Mouse (Mus musculus) neural tube, embryonic 11.5 days (tissue): ENCODE measurements around the gene Gtf3c1. TPM values are rescaled to one million over a fixed set of nuclear protein-coding genes. Genes with fewer than 3 reads are reported as not detected.
"Not testable (repeated sequence)": the region's sequence is repeated elsewhere in the genome, so short reads cannot be mapped to it uniquely, and the experiment has no call there.

Experiments used
- ATAC-seq: fragments of 200-750 bp; cut with Nextera tagmentation; 2 replicates; pipeline ENCODE4 v1.8.0; 2017; ENCODE audit warnings: moderate number of reproducible peaks, mild to moderate bottlenecking, moderate TSS enrichment, moderate library complexity; ENCODE audit not compliant: insufficient read depth, low FRiP score, low TSS enrichment
- DNase-seq: peaks from one replicate; pipeline ENCODE4 v3.0.0-alpha.2; 2015; ENCODE audit warnings: low spot score
- H3K27ac ChIP-seq: fragments of 300-500 bp; sonication (generic); 2 replicates; pipeline ENCODE4 v1.5.1; 2014; ENCODE audit warnings: low read depth, mild to moderate bottlenecking, low read length
- H3K27me3 ChIP-seq: fragments of 300-500 bp; sonication (generic); 2 replicates; pipeline ENCODE4 v1.6.1; 2014; ENCODE audit warnings: mild to moderate bottlenecking, low read length, mixed read lengths; ENCODE audit not compliant: control insufficient read depth, insufficient read depth
- H3K36me3 ChIP-seq: fragments of 300-500 bp; sonication (generic); 2 replicates; pipeline ENCODE4 v1.6.1; 2014; ENCODE audit warnings: mild to moderate bottlenecking, low read length, moderate library complexity, mixed read lengths; ENCODE audit not compliant: control insufficient read depth, insufficient read depth
- H3K4me1 ChIP-seq: fragments of 300-500 bp; sonication (generic); 2 replicates; pipeline ENCODE4 v1.6.1; 2014; ENCODE audit warnings: low read length, mixed read lengths; ENCODE audit not compliant: control insufficient read depth, insufficient read depth
- H3K4me2 ChIP-seq: fragments of 300-500 bp; sonication (generic); 2 replicates; pipeline ENCODE4 v1.6.1; 2014; ENCODE audit warnings: low read depth, mild to moderate bottlenecking, moderate library complexity
- H3K4me3 ChIP-seq: fragments of 300-500 bp; sonication (generic); 2 replicates; pipeline ENCODE4 v1.5.1; 2014; ENCODE audit warnings: low read depth, low read length
- H3K9ac ChIP-seq: fragments of 300-500 bp; sonication (generic); 2 replicates; pipeline ENCODE4 v1.6.1; 2014; ENCODE audit warnings: mild to moderate bottlenecking, low read length
- H3K9me3 ChIP-seq: fragments of 300-500 bp; sonication (generic); 2 replicates; pipeline ENCODE4 v1.6.1; 2016; ENCODE audit warnings: low read length; ENCODE audit not compliant: control insufficient read depth
- WGBS: fragments of 180-500 bp; shearing (Covaris S2); extraction: QIAGEN DNeasy Blood & Tissue Kit; methylation state at CpG from one replicate; pipeline ENCODE4 v1.1.7; 2014; 5-methylcytosine and 5-hydroxymethylcytosine counted together
- polyA plus RNA-seq: library from polyadenylated mRNA; unstranded; fragments of >200 nt; fragmentation: Nextera tagmentation; extraction: Ambion mirVana; gene quantifications from 2 replicates; pipeline ENCODE4 v1.2.1, GENCODE M21; 2014

Gtf3c1 gene
- polyA plus RNA-seq, 1 experiment from 2014 or later = 43.6 TPM

- ATAC-seq (no peak), DNase-seq (no peak)
- Histone ChIP-seq H3K9me3 (no peaks in the 10 kb centered on the region), H3K4me3 (no peak overlapping the region), H3K9ac (no peak overlapping the region), H3K27me3 (no peaks in the 10 kb centered on the region), H3K4me1 (no peaks in the 10 kb centered on the region), H3K36me3 (no peaks in the 10 kb centered on the region), H3K4me2 (no peak overlapping the region), H3K27ac (no peak overlapping the region)
Measured at GRCm38 (mm10) chr7:125717612-125718011, 10.0 kb upstream of the Gtf3c1 start.

GRCm38 (mm10) chr7:125716724-125717123, 9.1 kb upstream of the Gtf3c1 start:
- Histone ChIP-seq H3K27ac (no peak overlapping the region), H3K36me3 (no peaks in the 10 kb centered on the region), H3K9ac (no peak overlapping the region), H3K4me2 (no peak overlapping the region), H3K27me3 (no peaks in the 10 kb centered on the region), H3K9me3 (no peaks in the 10 kb centered on the region), H3K4me1 (no peaks in the 10 kb centered on the region), H3K4me3 (no peak overlapping the region)
- 65% methylated on average over 2 of the region's 2 CpGs for WGBS
- ATAC-seq = no peak
- DNase-seq = no peak

GRCm38 (mm10) chr7:125714803-125715202, 7.2 kb upstream of the Gtf3c1 start:
- Histone ChIP-seq H3K4me3 (no peak overlapping the region), H3K4me2 (no peak overlapping the region), H3K9me3 (no peaks in the 10 kb centered on the region), H3K9ac (no peak overlapping the region), H3K27ac (no peak overlapping the region), H3K4me1 (no peaks in the 10 kb centered on the region), H3K36me3 (no peaks in the 10 kb centered on the region), H3K27me3 (no peaks in the 10 kb centered on the region)
- 88% methylated on average over 3 of the region's 3 CpGs for WGBS
- no peak for ATAC-seq
- DNase-seq = no peak

- H3K4me1 ChIP-seq, H3K4me3 ChIP-seq, ATAC-seq, H3K4me2 ChIP-seq, H3K36me3 ChIP-seq, H3K27ac ChIP-seq, DNase-seq, H3K9ac ChIP-seq, H3K27me3 ChIP-seq, H3K9me3 ChIP-seq: not testable (repeated sequence)
- WGBS = 92% methylated on average over 6 of the region's 7 CpGs
Measured at GRCm38 (mm10) chr7:125713542-125714055, 6.0 kb upstream of the Gtf3c1 start.

- no peak for DNase-seq
- H3K9me3 ChIP-seq = no peaks in the 10 kb centered on the region
- 1% methylated on average over 15 of the region's 15 CpGs for WGBS
- no peaks in the 10 kb centered on the region for H3K27me3 ChIP-seq
- H3K4me1 ChIP-seq = peaks cover 13% of the 10 kb centered on the region
- H3K27ac ChIP-seq = no peak overlapping the region
- ATAC-seq = 0 out of 2 replicates have a peak, but pooled peaks have one; percentile 3
- peak overlapping the region; percentile 96 for H3K9ac ChIP-seq
- H3K4me2 ChIP-seq = peak overlapping the region; percentile 77
- H3K36me3 ChIP-seq = no peaks in the 10 kb centered on the region
- peak overlapping the region; percentile 78 for H3K4me3 ChIP-seq
Measured at GRCm38 (mm10) chr7:125708100-125708499, 520 bp upstream of the Gtf3c1 start.

DNA sequence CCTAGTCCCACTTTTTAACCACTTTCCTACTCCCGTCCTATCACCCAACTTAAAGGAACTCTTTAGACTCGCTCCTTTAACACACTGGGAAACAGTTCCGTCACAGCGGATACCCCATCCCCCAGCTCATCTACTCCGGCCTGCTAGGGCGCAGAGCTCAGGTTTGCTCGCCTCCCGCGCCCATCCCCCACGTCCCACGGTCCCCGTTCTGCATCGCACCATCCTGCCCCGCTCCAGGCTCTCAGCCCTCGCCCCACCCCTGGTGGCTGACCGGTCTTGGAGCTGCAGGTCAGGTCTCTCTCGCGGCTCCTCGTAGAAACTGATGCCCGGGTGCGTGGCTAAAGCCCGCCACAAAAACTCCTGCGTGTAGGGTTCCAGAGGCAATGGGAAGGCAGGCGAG, 394 bp downstream of the Gtf3c1 start:
- H3K4me2 ChIP-seq = peak overlapping the region; percentile 85
- peak; percentile 85 for ATAC-seq
- peak; percentile 78 for DNase-seq
- H3K4me1 ChIP-seq = peaks cover 13% of the 10 kb centered on the region
- peak overlapping the region; percentile 96 for H3K9ac ChIP-seq
- under 1% methylated on average over 24 of the region's 24 CpGs for WGBS
- no peaks in the 10 kb centered on the region for H3K9me3 ChIP-seq
- no peaks in the 10 kb centered on the region for H3K27me3 ChIP-seq
- peaks cover 3% of the 10 kb centered on the region; the same call in 1 of the 2 replicates for H3K36me3 ChIP-seq
- peak overlapping the region; percentile 90 for H3K27ac ChIP-seq
- H3K4me3 ChIP-seq = peak overlapping the region; percentile 78

DNA sequence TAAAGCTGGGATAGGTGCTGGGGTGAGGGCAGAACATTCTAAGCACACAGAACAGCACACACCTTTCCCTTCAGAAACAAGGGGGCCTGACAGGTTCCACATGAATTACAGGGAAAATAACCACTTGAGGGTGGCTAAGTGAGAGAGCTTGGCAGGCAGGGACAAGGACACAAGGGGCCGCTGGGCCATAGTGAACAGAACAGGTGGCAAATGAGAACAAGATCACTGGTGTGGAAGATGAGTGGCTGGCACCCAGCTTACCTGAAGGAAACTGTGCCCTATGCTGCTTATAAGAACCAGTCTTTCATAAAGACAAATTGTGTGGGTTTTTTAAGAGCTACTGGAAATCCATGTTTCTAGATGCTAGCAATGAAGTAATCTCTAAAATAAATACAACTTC, 4.8 kb downstream of the Gtf3c1 start:
- WGBS = 90% methylated on average over 1 of the region's 1 CpGs
- peaks cover 9% of the 10 kb centered on the region for H3K4me1 ChIP-seq
- ATAC-seq = no peak
- peaks cover 11% of the 10 kb centered on the region; the same call in 1 of the 2 replicates for H3K9me3 ChIP-seq
- no peak overlapping the region for H3K27ac ChIP-seq
- H3K4me2 ChIP-seq = no peak overlapping the region
- no peak overlapping the region for H3K4me3 ChIP-seq
- no peak for DNase-seq
- no peaks in the 10 kb centered on the region for H3K27me3 ChIP-seq
- H3K36me3 ChIP-seq = peaks cover 39% of the 10 kb centered on the region
- H3K9ac ChIP-seq = no peak overlapping the region

GRCm38 (mm10) chr7:125694056-125694455, 13.5 kb downstream of the Gtf3c1 start:
- ATAC-seq = no peak
- no peak for DNase-seq
- Histone ChIP-seq H3K4me1 (no peaks in the 10 kb centered on the region), H3K27me3 (no peaks in the 10 kb centered on the region), H3K4me2 (no peak overlapping the region), H3K27ac (no peak overlapping the region), H3K36me3 (peaks cover 52% of the 10 kb centered on the region), H3K9ac (no peak overlapping the region), H3K9me3 (peaks cover 6% of the 10 kb centered on the region; the same call in 1 of the 2 replicates), H3K4me3 (no peak overlapping the region)
- WGBS = 64% methylated on average over 5 of the region's 5 CpGs

DNA sequence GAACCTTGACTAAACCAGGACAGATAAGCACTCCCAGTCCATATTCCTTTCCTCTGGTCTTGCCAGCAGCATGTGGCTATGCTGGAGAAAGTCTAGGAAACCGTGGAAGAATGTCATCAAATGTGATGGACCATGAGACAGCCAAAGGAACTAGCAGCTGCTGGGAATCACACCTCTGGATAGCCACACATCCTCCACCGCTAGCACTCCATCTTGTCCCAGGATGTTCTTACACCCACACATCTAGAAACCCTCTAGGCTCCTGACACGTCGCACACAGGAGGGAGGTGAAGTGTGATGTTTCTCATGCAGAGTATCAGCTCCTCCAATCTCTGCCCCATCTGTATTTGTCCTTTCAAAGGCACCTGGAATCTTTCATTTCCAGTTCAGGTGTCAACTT, 17.1 kb downstream of the Gtf3c1 start:
- DNase-seq (no peak), ATAC-seq (no peak)
- 85% methylated on average over 4 of the region's 4 CpGs for WGBS
- Histone ChIP-seq H3K27ac (no peak overlapping the region), H3K4me2 (no peak overlapping the region), H3K36me3 (peaks cover 34% of the 10 kb centered on the region), H3K4me3 (no peak overlapping the region), H3K27me3 (no peaks in the 10 kb centered on the region), H3K9ac (no peak overlapping the region), H3K9me3 (no peaks in the 10 kb centered on the region), H3K4me1 (no peaks in the 10 kb centered on the region)
